Mouse (Mus musculus) activated CD4-positive, CD25-positive, alpha-beta regulatory T cell, adult 9 weeks (primary cell): ENCODE measurements around the gene Phactr3. TPM values are rescaled to one million over a fixed set of nuclear protein-coding genes. Genes with fewer than 3 reads are reported as not detected.

Source experiments
- polyA plus RNA-seq: library from polyadenylated mRNA; unstranded; fragments of 100-300 nt; shearing (Covaris generic); gene quantifications from one replicate; pipeline ENCODE4 v1.2.1, GENCODE M21; 2017

The Phactr3 gene
- polyA plus RNA-seq, result not detected

GRCm38 (mm10) chr2:178118801-178119560, at the start of gene Phactr3:
TSS of gene Phactr3 (plus strand) at chr2:178118975.

DNA sequence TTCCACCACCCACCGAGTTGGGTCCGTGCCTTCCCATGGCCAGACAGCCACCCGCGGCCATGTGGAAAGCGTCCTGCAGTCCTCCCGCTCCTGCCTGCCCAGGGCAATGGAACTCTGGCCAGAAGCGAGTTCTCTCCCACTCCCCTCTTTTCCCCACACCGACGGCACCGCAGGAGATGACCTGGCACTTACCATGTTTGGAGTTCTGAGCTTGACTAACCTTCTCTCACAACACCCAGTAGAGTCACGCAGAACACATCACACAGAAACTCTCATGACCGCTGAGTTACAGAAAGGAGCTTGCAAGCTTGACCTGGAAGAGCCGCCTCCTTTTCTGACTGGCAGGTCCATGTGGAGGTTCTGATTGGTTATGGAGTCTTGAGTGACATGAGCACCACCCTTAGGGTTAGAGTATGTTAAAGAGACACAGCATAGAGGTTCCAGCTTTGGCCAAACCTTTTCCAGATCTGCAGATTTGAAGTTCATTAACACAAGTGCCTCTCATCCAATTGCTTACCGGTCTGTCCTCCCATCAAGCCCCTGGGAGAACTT, 40.5 kb upstream of the Phactr3 start, which contains the start of gene Zfp931:
Gene Zfp931, minus strand, starts transcription at position 311 of the 552 bp plus-strand sequence.

Other genes with a start within 250 kb of the Phactr3 start
- gene Gm14327, start 221.9 kb upstream of the Phactr3 start, polyA plus RNA-seq, result 0.57 TPM
- gene Zfp972, start 193.4 kb upstream of the Phactr3 start, polyA plus RNA-seq, result 1.9 TPM
- gene Gm14326, start 161.7 kb upstream of the Phactr3 start, polyA plus RNA-seq, result 8.1 TPM
- 11.4 TPM for gene Zfp971, start 95.7 kb upstream of the Phactr3 start, polyA plus RNA-seq
- 11.2 TPM for gene Zfp931, start 40.5 kb upstream of the Phactr3 start, polyA plus RNA-seq